Mouse (Mus musculus) cerebellum, postnatal 36 days (tissue): ENCODE results near the gene Ifitm5.
A peak's percentile ranks its signal among the peaks of the same experiment; 100 is the strongest.

Source experiments
- DNase-seq, 2 experiments: peaks; one replicate each; pipeline ENCODE4 v3.0.0; 2021 to 2022; ENCODE audit warnings: mixed read lengths in 2 of 2

The Ifitm5 gene

GRCm38 (mm10) chr7:140961416-140961815 lies 11.3 kb upstream of the Ifitm5 start:
- DNase-seq: no peak

- no peak for DNase-seq
These were observed 9.9 kb upstream of the Ifitm5 start for GRCm38 (mm10) chr7:140960026-140960425.

- peak; percentile 18 to 29 for DNase-seq
These were observed 9.2 kb upstream of the Ifitm5 start for GRCm38 (mm10) chr7:140959181-140959901.

- DNase-seq: no peak
These were observed 6.4 kb upstream of the Ifitm5 start for GRCm38 (mm10) chr7:140956556-140956869.

- no peak for DNase-seq
These were observed 5.9 kb upstream of the Ifitm5 start, which contains the start of the genes Gm45717 and Ifitm2 for GRCm38 (mm10) chr7:140955758-140956555. Gene Gm45717, minus strand, starts transcription at chr7:140955937. Gene Ifitm2, minus strand, starts transcription at chr7:140955987.

GRCm38 (mm10) chr7:140955342-140955741 lies 5.3 kb upstream of the Ifitm5 start:
- DNase-seq: no peak

DNA sequence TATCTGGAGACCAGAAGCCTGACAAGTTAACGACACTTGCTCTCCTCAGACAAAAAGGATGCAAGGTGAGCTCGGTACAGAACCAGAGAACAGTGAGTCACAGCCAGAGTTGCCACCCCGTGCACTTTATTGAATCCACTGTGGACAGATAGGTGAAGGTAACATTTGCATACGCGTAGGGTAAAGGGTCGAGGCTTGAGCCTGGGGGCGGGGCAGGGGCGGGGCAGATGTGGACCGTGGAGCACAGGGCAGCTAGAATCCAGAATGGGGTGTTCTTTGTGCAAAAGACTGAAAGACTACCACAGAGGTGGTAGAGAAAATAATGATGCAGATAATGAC lies 4.6 kb upstream of the Ifitm5 start:
- DNase-seq: no peak

DNA sequence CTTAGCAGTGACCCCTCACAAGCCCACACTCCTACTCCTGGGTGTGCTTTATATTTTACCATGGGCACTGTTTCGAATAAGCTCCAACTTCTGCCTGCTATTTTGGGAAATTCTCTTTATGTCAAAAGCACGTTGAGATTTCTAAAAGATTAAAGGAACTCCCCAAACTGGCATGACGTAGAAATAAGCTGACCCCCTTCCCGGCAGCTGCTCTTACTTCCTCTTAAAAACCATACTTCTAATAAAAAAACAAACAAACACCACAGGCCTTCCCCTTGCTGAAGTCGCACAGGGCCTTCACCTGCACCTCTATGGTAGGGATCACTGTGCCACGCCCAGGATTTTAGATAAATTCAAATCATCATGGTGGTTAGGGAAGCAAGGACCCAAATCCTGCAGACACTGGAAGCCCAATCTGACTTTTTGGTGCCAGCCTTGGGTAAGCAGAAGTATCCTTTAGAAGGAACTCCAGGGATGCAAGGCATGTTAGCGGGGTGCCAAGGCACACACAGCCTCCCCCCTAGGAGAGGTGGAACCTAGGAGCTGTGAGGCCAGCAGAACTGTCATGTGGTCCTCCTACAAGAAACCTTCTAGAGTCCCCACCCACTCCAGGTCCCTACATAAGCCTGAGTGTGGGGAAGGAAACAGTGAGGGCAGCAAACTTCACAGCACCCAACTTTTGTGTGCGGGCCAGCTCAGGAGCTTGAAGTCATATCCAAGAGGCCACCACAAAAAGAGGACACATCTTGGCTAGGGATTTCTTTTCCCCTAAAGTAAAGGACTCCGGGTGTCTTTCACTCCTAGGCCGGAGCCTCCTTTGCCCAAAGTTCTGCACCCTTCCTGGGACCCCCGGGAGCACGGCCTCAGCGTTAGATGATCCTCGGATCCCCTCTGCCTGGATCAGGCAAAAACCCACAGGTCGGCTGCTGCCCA lies 4.0 kb upstream of the Ifitm5 start:
- no peak for DNase-seq

DNA sequence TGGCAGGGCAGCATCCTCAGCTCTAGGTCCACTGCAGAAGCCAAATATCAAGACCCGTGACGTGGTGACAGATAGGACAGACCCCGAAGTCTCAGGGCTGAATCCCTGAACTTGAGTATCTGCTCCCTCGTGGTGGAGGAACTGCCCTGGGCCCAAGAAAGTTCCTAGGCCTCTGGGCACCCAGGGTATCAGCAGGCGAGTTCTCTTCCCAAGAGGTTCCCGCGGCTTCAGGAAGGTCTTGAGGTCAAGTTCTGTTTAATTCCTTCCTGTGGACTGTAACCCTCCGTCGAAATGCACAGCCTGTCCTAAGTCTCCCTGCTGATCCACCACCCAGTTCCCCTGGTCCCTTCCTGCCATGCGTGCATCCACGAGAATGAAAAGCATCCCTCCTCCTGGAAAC lies 3.0 kb upstream of the Ifitm5 start:
- no peak for DNase-seq

DNA sequence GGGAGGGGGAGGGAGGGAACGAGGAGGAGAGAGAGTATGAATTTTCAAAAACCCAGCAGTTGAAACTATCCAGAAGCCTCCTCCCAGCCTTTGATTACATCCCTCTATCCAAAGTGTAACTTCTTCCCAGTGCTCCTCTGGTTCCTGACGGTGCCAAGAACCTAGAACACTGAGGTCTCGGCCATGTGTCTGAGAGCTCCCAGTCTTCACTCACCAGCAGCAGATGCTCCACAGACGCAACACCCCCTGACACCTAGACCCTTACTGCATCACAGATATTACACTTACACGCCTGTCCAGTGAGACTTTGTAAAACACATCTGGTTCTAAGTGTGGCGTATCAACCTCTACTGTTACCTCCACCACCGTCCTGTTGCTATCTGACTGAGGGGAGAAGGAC lies 2.4 kb upstream of the Ifitm5 start:
- no peak for DNase-seq

DNA sequence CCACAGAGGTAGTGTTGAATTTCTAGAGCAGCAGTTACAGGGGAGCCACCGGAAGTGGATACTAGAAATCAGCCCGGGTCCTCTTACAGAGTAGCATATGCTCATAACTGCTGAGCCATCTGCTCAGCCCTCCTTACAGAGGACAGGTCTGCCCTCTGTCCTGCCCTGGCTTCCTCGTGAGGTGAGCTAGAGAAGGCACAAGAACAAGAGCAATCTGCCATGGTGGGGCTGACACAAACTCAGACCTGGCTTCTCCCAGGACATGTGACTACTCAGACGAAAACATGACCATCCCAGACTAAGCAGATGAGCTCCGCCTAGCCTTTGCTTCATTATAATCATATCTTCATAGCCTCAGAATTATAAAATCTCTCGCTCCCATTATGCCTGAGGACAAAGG lies 1.7 kb upstream of the Ifitm5 start:
- no peak for DNase-seq

DNA sequence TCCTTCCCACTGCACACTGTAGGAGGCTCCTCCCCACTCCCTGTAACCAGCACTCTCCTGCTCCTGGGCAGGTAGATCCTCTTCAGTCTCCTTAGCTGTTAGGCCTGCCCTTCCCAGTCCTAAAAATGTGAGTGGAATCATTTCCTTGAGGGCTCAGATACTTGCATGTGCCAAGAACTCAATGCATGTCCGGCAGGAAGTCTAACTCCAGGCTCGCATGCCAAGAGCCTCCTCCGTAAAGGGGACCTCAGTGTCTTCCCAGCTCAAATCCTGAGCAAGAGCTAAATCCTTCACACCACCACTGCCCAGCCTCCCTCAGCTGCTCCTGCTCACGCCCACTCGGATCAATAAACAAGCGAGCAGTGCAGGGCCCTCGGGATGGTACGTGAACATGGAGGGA lies 960 bp upstream of the Ifitm5 start:
- DNase-seq: no peak

DNA sequence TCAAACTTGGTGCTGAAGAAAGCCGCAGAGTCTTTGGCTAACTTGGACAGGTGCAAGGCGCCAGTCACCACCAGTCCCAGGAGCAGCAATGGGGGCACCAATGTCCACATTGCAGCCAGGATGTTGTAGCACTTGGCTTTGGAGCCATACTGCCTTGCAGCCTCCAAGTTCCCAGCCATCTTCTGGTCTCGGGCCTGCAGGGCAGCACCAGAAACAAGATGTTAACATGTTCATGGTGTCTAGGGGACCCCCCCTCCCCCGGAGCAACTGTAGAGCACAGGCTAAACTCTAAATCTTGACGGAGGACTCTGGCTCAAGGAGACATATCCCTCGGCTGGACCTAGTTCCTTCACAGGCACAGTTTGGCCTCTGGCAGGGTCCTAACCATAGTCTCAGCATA lies 836 bp downstream of the Ifitm5 start:
- DNase-seq: no peak

GRCm38 (mm10) chr7:140948161-140948560 lies 1.9 kb downstream of the Ifitm5 start:
- no peak for DNase-seq

- no peak for DNase-seq
These were observed 3.1 kb downstream of the Ifitm5 start for GRCm38 (mm10) chr7:140946980-140947379.

- no peak for DNase-seq
These were observed 3.8 kb downstream of the Ifitm5 start for GRCm38 (mm10) chr7:140946311-140946710.

- DNase-seq: no peak
These were observed 4.8 kb downstream of the Ifitm5 start for GRCm38 (mm10) chr7:140945247-140945646.

GRCm38 (mm10) chr7:140944236-140944635 lies 5.9 kb downstream of the Ifitm5 start:
- DNase-seq: no peak

DNA sequence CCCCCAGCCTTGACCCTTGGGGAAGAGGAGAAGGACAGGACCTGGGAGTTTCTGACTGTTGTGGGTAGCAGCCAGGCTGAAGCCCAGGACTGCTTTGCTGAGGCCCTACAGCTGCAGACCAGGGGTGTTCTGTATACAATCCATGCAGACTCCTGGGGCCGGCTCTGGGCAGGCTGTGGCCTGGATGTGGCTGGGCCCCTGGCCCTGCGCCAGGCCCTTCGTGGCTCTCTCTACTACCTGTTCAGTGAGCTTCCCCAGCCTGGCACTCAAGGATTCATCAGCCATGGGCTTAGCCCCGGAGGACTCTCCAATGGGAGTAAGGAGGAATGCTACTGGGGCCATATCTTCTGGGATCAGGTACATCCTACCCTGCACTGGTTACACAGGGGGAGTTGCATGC lies 6.7 kb downstream of the Ifitm5 start:
- DNase-seq: no peak

DNA sequence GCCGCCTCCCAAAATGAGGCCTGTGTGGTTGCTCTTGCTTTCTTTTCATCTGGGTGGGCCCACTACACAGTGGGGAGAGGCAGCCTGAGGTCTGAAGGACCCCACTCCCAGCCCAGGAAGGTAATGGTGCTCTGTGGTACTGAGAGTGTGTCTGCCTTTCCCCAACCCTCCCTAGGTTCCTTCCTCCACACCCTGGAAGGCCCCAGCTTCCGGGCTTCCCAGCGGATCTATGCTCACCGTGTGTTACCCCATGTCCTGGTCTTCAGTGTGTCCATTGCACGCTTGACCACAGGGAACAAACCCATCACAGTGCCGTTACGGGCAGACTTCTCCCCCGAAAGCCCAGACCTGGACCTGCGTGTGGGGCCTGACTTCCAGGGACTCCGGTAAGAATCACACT lies 7.3 kb downstream of the Ifitm5 start:
- DNase-seq: no peak

DNA sequence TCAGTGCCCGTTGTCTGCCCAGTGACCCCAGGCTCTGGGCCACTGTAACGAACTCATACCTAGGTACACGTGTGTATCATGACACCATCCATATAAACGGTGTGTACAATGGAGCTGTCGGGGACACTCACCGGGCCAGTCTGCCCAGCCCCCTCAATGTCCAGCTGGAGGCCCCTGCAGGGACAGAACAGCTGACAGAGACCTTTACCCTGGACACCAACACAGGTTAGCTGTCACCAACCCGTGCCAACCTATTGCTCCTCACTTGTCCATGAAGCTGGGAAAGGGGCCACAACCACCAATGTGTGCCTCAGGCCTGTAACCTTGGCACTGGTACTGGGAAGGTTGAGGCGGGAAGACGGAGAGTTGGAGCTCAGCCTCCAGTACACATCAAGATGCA lies 7.8 kb downstream of the Ifitm5 start:
- DNase-seq: no peak

- peak; percentile 56 to 58 for DNase-seq
These were observed 8.7 kb downstream of the Ifitm5 start, which contains the start of gene Pgghg for GRCm38 (mm10) chr7:140941222-140942051. Gene Pgghg, plus strand, starts transcription at chr7:140941391.
